Mouse (Mus musculus) WW6 (cell line): ENCODE data around the gene Plcd3.

Source experiments
- DNase-seq: peaks from one replicate; pipeline ENCODE4 v3.0.0-alpha.2; 2013; ENCODE audit warnings: low read depth, low spot score

The Plcd3 gene

DNA sequence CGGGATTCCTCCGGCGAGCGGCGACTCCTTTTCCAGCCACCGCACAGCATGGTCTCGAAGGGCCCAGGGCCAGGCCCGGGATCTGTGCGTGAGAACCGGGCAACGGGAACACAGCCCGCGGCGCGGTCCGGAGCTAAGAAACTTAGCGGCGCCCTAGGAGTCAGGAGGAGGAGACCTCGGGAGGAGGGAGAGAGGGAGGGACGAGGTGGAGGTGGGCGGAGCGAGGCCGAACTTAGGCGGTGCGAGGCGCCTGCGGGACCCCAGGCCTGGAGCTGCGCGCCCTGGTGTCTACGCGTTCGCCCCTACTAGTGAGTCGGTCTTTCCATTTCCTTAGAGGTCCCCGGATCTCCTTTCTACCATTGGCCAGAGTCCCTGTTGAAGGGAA is at the start of gene Plcd3, which contains the start of gene Acbd4:
Gene Plcd3 (minus strand): TSS at position 178 of the 385 bp plus-strand sequence.
Gene Acbd4 (plus strand): TSS at position 202 of the 385 bp plus-strand sequence.
- peak; percentile 78 for DNase-seq

DNA sequence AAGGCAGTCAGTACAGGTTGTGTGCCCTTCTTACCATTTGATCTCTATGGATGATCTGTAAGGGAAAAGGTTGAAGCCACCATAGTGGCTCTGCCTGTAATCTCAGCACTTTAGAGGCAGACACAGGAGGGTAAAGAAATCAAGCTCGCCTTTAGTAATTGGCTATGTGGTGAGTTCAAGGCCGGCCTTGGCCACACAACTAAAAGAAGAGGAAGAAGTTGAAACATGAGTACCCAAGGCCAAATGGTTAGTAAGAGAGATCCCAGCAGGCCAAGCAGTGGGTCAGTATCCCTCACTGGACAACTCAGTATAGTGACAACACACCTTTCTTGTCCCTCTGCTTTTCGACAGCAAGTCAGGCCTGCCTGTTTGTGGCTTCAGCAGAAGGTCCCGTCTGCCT is 48.3 kb upstream of the Plcd3 start:
- DNase-seq, result no peak

DNA sequence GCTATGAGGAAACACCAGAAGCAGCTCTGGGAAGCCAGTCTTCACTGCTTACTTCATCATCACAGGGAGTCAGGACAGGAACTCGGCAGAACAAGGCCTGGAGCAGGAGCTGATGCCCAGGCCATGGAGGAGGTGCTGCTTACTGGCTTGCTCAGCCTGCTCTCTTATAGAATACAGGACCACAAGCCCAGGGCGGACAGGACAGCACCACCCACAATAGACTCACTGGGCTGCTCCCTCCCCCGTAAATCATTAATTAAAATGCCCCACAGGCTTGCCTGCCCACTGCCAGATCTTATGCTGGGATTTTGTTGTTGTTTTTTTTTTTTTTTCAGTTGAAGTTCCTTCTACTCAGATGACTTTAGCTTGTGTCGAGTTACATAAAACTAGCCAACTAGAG is 46.3 kb upstream of the Plcd3 start:
- DNase-seq, result no peak

DNA sequence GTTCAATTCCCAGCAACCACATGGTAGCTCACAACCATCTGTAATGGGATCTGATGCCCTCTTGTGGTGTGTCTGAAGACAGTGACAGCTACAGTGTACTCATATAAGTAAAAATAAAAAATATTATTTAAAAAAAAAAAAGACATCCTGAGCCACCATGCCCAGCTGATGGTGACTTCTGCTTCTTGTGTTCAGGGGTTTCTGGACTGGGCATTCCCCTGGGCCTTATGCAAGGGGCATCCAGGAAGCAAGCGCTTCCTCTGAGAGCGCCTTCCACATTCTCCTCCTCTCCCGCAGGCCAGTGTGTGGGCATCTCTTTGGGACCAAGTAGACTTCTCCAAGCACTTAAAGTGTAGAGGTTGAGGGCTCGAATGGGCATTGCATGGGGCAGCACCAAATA is 44.9 kb upstream of the Plcd3 start:
- no peak for DNase-seq

DNA sequence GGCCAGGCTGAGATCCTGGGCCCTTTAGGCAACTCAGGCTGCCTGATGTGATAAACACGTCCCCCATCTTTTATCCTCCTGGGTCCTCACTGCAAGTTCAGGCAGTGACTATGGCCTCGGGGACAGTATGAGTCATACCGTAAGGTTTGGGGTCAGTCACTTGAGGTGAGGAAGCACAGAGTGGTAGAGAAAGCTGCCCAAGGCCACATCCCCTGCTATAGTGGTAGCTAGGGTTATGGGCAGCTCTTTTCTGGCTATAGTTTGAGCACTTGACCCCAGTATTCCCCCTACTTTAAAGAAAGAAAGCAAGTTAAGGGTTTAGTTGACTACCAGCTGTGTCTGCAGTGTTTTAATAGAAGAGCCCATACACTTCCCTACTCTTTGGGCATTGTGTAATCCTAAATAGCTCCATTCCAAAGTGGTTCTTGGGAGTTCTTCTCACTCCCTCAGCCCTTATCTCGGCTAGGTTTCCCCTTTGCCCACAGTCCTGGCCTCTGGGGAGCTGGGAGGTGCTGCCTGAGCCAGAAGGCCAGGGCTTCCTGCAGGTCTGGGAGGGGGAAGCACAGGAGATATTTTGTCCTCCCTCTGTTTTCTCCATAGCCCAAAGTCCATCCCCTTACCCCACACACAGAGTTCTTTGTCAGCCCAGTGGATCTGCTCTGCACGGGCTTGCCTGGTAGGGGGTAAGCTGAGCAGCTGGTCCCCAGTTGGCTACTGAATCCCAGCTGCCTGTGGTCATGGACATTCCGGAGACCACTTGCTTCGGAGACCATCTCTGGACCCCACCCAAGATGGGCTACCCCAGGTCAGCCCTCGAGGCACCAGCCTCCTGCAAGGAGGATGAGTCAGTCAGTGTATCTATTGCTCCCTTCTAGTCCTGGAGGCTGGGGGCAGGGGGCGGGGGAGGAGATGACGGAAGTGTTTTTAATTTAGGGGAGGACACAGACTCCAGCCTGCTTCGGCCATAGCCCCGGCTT is 43.1 kb upstream of the Plcd3 start:
- no peak for DNase-seq

DNA sequence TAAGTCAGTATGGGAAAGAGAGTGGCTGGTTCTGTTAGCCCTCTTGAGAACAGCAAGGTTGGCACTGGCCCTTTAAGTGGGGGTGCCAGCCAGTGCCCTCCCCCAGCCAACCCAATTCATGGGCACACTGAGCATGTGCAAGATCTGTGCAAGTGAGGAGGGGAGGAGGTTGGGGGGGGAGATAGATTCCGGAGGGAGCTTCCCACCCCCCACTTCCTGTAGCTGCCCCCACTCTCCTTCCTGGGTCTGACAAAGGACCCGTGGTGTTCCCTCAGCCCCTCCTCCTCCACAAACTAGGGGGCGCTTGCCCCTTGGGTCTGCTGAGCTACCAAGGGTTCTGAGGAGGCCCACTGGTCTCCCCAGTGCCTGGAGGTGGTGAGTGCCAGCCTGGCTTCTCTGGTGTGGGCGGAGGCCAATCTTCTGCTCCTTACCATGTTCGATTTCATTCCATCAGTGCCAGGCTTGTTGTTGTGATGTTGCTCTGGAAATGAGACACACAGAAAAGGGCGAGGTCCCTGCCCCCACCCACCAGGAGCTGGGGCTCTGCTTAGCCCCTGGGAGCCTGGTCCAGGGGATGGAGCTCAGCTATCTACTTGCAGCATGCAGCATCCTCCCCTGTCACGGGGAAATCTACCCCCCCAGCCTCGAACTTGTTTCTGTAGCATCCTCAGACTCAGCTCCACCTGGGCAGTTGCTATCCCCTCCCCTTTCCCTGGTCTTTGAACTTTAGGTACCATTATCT is 41.2 kb upstream of the Plcd3 start:
- no peak for DNase-seq

DNA sequence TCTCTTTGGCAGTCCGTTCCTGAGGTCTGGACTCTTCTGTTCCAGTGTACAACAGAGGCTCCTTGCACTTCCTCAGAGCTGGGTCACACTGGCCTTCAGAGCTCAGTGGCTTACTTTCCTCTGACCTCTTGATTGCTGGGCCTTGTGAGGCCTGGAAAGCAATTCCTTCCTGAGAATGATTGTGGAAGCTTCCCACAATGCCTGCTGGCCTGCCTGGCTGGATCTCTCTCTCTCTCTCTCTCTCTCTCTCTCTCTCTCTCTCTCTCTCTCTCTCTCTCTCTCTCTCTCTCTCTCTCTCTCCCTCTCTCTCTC is 40.4 kb upstream of the Plcd3 start:
- no peak for DNase-seq

DNA sequence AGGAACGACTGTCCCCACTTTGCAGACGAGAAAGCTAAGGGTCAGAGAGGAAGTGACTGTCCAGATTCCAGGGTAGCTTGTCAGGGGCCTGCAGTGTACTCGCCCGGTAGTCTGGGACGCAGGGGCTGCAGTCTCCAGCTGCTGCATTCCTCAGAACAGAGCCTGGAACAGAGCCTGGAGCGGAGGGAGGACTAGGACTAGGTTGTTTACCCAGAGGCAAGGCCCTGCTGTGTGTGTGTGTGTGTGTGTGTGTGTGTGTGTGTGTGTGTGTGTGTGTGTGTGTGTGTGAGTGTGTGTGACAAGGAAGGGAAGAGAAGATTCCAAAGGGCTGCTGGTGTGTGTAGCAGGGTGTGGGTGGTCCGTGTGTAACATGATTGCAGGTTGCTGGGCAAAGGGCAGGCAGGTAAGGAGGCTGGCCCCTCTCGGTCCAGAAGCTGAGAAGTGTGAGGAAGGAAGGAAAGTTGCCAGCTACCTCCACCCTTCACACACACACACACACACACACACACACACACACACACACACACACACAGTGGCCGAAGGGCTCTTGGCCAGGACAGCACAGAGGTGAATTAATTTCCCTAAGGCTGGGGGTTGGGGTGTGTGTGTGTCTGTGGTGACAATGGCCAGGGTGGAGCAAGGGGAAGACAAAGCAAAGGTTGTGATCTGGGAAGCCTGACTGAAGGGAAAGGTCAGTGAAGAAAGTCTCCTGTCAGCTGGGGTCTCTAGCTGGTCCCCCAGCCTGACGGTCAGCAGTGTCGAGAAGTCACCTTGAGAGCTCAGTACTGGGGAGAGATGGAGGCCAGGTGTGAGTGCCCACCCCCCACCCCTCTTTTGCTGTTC is 39.9 kb upstream of the Plcd3 start:
- no peak for DNase-seq

DNA sequence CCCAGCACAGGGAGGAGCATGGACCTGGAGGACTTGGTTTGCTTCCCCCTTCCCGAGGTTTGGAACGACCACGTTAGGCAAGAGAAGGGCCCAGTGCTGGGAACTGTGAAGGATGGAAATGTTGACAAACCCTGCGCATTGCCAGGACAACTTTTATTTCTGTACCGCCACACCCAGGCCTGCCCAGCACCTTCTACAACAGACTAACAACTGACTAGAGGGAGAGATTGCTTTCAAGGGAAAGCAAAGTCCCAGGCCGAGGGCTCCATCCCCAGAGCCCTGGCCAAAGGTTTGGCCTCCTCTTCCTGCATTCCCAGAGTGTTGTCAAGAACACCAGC is 39.3 kb upstream of the Plcd3 start:
- DNase-seq, result no peak

DNA sequence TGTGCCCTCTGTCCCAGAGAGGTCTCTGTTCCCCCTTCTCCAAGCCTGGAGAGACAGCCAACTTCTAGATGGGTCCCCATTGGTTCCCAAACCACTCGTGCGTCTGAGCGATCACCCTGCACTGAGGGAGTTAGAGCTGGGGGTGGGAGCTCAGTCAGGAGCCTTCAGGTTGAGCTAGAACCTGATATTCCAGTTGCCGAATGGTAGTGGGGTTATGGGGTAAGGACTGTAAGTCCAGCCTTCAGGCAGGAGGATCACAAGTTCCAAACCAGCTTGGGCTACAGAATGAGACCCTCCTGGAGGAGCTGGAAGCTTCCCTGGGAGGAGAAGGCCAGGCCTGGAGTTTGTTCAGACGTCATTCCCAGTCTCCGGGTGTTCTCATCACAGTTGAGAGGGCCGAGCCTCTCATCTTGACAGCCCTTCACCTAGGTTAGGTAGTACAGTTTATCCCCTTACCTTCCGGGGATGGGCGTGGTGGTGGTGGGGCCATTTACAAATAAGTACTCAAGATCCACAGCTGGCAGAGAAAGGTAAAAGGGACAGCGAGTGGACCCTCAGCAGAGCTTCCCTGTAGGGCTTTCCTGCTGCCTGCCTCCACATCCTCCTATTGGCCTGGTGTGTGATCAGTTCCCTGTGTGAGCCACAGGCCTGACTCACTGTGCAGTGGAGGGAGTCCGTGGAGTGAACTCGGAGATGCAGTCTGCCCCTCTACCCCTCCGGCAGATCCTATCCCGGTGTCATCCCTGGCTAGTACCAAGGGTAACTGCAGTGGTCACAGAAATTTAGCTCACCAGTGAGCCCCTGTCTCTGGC is 38.7 kb upstream of the Plcd3 start:
- DNase-seq, result no peak

DNA sequence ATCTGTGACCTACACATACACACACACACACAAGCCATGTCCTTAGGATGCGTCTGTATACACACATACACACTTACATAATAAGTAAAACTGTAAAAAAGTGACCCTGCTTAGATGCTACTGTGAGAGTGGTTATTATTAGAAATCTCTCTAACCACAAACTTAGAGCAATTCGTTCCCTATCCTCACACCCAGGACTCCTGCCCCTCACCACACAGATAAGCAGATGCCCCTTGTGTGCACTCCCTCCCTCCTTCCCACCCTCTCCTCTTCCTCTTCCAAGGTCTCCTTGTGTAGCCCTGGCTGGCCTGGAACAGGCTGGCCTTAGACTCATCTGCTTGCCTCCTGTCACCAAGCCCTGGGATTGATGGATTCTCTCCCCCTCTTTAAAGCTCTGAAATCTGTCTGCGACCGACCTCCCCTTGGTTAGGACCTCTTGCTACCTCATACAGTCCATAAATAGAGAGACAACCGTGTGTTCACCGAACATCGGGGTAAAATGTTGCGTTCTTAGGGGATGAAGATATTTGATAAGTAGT is 34.6 kb upstream of the Plcd3 start:
- DNase-seq, result no peak

DNA sequence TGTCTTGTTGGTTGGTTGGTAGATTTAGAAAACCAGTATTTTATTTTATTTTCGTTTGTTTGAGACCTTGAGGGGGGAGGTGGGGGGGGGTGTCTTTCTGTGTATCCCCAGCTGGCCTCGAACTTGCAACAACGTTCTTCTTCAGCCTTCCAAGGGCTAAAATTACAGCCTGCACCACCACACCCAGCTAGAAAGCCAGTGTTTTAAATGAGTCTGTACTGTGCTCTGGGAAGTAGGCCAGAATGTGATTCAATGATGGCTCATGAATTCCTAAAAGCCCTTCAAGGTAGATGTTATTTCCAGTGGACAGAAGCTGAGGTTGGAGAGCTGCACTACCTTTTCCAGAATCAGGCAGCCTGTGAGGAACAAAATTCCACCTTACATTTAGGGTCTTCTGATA is 32.8 kb upstream of the Plcd3 start:
- no peak for DNase-seq

DNA sequence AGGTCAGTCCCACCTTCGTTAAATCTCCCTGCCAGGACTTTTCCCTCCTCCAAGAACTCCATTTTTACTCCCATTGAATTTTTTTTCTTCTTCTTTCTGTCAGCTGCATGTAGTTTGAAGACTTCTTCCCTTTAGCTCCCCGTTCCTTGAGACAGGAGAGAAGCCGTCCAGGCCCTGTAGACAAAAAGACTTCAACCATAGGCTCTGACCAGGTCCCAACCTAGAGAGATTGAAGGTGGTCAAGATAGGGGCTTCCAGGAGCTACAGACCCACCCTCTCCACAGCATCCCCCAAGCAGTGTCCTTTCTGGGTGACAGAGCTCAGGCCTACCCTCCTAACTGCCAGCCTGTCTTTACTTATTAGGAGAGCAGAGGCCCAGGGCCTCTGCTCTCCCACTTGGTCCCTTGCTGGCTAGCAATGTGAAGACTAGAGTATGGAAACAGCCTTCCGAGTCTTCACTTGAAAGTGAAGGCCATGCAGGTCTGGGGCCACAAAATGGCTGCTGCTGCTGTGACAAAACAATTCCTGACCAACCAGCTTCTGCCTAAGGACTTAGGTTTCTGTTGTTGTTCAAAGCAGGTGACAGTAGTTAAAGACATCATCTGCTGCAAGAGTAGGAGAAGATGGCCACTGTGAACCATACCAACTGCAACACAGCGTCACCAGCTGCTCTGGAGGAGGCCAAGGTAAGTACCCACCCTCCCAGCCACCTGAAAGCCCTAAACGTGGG is 32.2 kb upstream of the Plcd3 start:
- no peak for DNase-seq

DNA sequence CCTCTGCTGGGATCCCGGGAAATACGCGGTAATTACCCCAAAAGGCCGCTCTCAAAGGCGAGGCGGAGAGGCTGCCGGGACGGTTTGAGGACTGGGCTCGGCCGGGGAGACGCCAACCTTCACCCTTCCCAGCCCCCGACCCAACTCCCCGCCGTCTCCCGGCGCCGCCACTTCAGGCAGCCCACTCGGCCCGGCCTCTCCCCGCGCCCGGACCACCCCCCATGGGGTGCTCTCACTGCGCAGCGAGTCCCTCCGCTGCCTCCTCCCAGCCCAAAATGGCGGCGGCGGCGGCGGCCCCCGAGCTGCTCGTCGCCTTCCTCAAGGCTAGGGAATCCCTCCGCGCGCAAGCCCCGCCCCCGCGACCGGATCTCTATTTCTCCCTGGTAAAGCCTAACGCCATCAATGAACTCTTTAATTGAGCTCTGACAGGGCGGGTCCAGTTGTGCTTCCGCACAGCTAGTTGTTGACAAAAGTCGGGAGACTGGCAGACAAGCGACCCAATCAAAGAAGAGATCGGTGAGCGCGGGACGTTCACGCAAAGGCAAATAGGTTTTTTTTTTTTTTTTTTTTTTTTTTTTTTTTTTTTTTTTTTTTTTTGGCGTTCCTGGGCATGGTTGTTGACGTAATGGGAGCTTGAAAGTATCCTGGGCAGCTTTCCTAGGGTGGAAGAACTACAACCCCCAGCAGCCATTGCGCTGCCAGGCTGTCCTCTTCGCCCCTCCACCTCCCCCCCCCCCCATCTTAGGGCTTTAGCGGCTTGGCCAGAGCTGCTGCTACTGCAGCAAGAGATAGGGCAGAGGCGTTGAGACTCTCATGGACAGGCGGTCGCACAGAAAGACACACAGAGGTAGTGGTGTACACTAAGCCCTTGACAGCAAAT is 31.4 kb upstream of the Plcd3 start:
- peak; percentile 100 for DNase-seq

DNA sequence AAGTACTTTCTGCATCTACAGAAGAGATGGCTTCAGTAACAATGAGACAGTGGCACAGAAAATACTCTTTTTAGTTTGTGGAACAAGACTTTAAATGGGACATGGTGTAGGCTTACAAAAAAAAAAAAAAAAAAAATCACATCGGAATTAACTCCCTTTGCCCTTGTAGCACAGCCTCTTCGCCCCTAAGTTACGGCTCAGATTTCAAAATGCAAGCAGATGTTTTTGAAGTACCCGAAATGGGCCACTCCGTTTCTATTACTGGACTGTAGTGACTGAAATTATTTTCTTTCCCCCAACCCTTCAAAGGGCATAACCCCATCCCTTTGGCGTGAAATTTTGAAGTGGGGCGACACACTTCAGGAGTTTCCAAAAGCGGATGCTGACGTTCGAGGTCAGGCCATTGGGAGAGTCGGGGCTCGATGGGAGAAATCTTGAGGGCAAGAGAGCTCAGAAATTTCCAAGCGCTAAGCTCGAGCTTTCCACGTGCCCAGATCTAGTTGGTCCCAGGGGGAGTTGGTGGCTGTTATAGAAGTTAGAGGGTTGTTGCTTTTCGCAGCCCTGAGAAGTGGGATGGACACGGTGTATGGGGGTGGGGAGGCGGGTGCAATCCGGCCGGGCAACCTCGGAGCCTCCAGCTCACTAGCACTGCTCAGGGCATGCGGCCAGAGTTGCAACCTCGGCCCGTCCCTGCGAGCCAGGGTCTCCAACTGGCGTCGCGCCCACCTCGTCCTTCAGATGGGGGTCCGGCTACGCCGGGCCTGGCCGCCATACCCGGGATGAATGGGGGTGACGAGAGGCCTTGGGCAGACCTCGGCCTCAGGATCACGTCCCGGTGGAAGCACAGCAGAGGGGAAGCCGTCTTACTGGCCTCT is 30.5 kb upstream of the Plcd3 start, which contains the start of gene Hexim2:
Gene Hexim2 (plus strand): TSS at position 729 of the 875 bp plus-strand sequence.
- no peak for DNase-seq

DNA sequence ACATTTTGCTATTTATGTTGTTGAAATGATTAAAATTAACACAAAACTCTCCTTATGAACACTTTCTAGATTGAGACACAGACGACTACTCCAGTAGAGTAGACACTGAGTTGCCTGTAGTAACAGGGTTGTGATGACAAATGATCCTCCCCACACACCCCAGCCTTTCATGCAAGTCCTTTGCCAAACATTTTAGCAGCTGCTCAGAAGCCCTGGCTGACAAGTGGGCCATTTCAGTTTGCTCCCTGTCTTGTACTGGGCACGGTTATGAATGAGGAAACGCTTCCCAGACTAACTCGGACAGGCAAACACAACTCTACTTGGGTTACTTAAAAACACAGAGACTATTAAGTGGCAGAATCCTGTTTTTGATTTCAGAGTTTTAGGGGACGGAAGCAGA is 18.9 kb upstream of the Plcd3 start:
- no peak for DNase-seq

DNA sequence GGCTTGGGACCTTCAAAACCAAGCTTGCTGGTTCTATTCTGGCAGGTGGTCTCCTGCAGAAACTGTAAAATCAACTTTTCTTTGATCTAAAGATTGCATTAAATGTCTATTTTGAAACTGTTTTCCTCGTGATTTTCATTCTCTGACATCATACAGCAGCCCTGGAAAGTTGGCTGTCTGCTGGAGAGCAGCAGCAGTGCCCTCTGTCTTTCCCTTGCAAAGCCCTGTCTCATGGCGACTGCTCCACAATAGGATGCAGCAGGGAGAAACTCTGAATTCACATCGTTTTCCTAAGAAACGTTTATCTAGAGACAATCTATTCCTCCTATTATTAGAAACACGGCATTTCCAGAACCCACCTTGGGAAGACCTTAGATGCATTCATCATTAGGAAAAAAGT is 18.2 kb upstream of the Plcd3 start:
- no peak for DNase-seq

DNA sequence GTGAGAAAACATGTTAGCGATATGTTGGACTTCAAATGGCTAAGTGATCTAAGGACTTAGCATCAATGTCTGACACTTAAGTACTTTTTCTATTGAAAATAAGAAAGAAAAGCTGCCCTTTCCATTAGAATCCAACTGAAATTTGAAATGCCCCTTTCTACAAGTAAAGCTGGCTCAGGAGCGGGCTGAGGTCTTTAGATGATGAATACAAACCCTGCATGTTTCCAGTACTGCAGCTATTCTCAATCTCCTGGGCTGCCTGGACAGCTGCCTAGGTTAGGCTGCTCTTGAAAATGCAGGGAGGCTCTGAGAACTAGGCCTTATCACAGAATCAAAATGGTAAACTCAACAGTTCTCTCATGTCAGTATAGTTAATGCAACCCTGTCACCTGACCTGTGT is 17.4 kb upstream of the Plcd3 start:
- no peak for DNase-seq
